Mouse (Mus musculus) retina, adult 2 months (tissue): ENCODE measurements around the gene Selenom.

Experiments used
- DNase-seq: peaks from one replicate; pipeline ENCODE4 v3.0.0-alpha.2; 2012; ENCODE audit warnings: low read depth, low spot score

Gene Selenom

GRCm38 (mm10) chr11:3513291-3513690 is 1.2 kb upstream of the Selenom start:
- DNase-seq = no peak

DNA sequence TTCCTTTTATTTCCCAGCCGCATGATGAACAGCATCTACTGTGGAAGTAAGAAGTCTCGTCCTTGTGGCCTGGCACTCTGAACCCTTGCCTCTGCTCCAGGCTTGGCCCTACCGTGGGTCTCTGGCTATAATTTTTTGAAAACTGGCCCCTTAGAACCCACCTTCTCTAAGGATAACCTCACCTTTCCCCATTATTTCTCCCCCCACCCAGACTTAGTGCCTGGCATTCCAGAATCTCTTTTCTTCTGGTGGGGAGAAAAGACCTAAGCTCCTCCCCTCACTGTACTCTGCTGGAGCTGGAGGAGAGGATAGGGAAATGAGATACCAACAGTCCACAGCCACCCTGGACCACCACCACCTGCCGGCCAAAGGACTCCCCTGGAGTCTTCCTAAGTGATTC is 732 bp downstream of the Selenom start:
- no peak for DNase-seq

DNA sequence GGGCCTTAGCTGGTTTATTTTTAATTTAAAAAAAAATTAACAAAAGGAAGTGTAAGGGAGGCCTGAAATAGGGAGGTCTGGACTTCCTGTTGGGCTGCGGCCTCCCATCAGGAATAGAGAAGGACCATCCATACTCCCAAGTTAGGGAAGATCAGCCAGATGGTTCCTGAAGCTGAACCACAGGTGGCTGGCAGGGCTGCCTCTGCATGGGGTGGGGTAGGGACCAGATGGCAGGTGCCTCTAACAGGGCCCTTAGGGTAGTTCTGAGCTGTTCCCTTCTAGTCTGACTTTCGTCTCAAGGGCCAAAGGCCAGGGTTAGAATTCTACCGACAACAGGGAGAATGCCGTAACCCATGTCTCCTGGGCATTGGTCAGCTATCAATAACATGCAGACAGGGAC is 1.2 kb downstream of the Selenom start:
- no peak for DNase-seq

GRCm38 (mm10) chr11:3516121-3516520 is 1.6 kb downstream of the Selenom start:
- DNase-seq = no peak

DNA sequence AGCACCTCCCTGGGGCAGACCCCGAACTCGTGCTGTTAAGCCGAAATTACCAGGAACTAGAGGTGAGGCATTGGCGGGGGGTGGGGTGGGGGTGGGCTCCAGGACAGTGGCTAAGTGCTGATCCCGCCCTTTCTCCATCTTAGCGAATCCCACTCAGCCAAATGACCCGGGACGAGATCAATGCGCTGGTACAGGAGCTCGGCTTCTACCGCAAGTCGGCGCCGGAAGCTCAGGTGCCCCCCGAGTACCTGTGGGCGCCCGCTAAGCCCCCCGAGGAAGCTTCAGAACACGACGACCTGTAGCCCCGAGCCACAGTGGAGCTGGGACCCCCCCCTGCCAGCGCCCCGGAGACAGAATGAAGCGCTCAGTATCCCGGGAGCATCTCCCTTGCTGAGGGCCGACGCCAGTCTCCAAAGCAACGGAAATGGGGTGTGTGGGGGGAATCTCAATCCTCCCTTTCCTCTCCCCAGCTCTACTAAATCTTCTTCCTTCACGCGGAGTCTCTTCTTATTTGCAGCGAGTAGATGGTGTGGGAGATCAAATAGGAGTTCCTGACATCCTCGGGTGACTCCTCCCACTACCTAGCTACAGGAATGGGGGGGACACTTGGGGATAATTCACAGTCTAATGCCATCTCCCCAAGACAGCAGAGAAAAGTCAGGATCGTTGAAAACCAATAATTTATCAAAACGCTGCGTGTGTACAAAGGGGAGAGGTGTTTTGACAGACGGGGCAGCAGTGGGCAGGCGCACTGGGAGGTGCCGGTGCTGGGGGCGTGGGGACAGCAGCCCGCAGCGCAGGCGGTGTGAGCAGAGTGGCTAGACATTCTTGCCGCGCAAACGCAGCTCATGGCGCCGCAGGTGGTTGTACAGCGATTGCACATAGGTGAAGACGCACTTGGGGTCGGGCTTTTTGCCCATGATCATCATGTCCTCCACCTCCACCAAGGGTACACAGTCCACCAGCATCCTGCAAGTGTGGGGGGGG is 2.7 kb downstream of the Selenom start:
- no peak for DNase-seq

GRCm38 (mm10) chr11:3517846-3518732 is 3.6 kb downstream of the Selenom start:
- no peak for DNase-seq

GRCm38 (mm10) chr11:3519051-3519726 is 4.7 kb downstream of the Selenom start:
- no peak for DNase-seq

GRCm38 (mm10) chr11:3519756-3520398 is 5.4 kb downstream of the Selenom start:
- no peak for DNase-seq

DNA sequence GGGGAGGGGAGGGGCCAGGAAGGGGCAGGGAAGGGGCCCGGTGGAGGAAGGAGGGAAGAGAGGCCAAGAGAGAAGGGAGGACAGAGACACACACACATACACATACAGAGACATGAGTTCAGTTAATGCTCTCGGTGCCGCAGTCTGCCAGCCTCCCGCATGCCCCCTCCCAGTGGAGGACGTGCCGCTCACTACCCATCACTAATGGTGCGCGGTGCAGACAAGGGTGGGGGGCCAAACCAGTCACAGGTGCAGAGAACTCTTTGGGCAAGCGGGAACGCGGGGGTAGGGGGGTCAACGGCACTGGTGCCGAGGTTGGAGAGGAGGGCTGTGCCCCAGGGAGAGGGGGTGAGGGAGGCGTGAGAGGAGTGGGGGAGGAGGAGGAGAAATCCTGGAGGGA is 6.4 kb downstream of the Selenom start:
- DNase-seq = no peak

DNA sequence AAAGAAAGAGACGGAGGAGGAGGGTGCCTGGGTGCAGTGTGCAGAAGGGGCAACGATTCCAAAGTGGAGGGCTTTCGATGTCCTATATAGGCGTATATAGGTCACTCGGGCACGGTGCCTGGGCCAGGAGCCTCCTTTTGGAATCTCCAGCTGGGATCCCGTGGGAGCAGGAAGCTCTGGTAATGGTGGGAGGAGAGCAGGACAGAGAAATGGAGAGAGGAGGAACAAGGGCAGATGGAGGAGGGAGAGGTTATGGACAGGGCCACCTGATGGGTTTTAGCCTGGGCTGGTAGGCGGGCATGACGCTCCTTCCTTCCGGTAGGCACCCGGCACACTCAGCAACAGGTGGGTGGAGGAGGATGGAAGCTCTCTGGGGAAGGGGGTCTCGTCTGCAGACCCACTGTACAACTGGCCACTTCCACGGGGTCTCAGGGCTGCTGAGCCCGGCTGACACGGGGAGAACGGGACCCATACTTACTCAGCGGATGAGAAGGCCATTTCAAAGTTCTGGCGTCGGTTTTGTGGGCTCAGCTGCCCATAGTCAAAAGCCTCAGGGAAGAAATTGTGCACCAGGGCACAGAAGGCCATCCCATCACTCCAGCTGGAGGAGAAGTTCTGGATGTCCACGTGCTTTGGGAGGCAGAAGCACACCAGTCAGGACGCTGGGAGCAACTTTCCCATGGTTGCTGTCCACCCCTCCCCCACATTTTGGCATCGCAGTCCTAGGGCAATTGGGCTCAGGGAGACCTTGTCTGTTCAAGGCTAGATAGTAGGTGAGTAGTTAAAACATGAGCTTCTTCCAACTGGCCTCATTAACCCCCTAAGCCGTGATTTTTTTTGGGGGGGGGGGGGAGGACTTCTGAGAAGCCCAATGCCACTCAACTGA is 7.1 kb downstream of the Selenom start:
- DNase-seq = no peak

- no peak for DNase-seq
Measured at GRCm38 (mm10) chr11:3522285-3523000, 8.0 kb downstream of the Selenom start.

GRCm38 (mm10) chr11:3523840-3524582 is 9.5 kb downstream of the Selenom start:
- no peak for DNase-seq

- no peak for DNase-seq
Measured at GRCm38 (mm10) chr11:3525560-3525959, 11.1 kb downstream of the Selenom start.

DNA sequence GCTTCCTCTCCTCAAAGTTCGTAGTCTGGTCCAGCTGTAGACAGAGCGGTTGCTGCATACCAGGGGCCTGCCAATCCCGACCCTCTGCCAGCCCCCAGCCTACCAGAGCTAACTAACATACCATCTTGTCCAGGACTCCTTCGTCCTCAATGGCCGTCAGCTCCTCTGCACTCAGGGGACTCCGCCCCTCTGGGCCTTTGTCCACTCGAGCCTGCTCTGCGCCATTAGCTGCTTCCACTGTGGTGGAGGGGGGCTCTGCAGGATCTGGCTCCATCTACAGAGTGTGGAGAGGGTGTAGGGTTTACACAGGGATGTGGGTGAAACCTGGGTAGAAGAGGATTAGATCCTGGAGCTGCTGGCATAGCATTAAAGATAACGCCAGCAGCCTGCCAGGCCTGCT is 11.7 kb downstream of the Selenom start:
- no peak for DNase-seq

DNA sequence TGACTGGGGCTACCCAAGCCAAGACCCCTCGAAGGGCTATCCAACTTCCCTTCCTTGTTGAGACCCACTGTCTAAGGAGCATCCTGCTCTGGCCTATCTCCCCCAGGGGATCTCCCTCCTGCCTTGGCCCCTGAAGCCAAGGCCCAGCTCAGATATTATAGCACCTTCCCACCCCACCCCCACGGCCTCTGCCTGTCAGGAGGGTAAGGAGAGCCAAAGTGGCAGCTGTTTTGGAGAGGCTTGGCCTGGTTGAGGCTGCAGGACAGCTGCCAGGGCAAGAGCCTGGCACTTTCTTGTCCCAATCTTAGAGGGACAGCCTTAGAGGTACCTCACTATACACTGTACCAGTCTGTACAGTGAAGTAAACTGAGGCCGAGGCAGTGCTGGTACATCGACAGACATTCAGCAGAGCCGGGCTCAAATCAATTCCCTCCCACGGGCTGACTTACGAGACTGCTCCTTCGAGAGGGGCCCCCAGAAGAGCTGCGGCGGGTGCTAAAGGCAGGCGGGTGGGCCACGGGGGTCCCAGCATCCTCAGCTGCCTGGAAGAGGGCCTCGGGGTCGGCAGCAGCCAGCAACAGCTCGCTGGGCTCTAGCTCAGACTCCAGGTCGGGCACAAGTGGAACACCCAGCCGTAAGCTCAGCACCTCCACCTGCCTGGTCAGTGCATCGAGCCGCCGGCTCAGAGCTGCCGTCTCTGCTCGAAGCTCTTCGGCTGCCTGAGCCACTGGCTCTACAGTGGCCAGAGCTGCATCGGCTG is 12.7 kb downstream of the Selenom start:
- no peak for DNase-seq

GRCm38 (mm10) chr11:3527766-3528165 is 13.3 kb downstream of the Selenom start:
- DNase-seq = no peak

DNA sequence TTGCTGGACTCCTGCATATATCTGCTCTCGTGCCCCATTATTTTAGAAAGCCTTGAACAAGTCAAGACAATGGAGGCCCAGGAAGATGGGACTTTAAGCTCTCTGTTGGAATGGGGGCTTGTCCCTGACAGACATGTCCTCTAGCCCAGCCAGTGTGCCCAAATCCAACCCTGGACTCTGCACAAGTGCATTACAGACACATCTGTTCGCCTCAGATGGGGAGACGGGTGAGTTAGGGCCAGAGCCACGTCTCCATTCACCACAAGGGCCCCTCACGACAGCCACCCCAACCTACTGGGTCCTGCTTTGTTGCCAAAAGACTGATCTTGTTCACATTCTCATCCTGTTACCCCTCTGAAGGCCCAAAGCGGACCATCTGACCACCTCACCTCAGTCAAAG is 13.7 kb downstream of the Selenom start:
- no peak for DNase-seq
